ENCODE assay signal across 9 mouse cellular contexts in genomic region chr19:46991145-46991544, GRCm38 (mm10). TPM values are rescaled to one million over a fixed set of nuclear protein-coding genes. Genes with fewer than 3 reads are reported as not detected.
DNase-seq lines count a peak whose midpoint lies in the region; ATAC-seq lines count a peak whose summit lies in the region.
"Had no signal": no experiment of that assay in that cellular context is flagged by ENCODE, and none has a peak within 500 bp of the region (broad histone marks: within the 10 kb centered on the region; RNA-seq: fewer than 3 reads in every experiment).

No protein-coding gene starts in this region.

- H3K9ac ChIP-seq in heart, embryonic 11.5 days (ENCODE audit: low read depth, low read length): no peak overlapping the region
- no peak overlapping the region for H3K9ac ChIP-seq in heart, embryonic 12.5 days

- no peak overlapping the region for H3K4me3 ChIP-seq in heart, embryonic 11.5 days (ENCODE audit: low read depth, low read length)
- no peak overlapping the region for H3K4me3 ChIP-seq in embryonic facial prominence, embryonic 10.5 days
- no peak overlapping the region for H3K4me3 ChIP-seq in heart, embryonic 12.5 days

- peak; percentile 95 for DNase-seq in heart, adult 11 months
- peak; percentile 85 to 89 for DNase-seq in adrenal gland, postnatal 36 days
- DNase-seq in embryonic facial prominence, embryonic 10.5 days (ENCODE audit: low spot score): peak; percentile 83
- peak; percentile 44 for DNase-seq in layer of hippocampus, adult 9-11 months
- DNase-seq in spleen, adult 12 weeks (ENCODE audit: low spot score): peak; percentile 77

- no peaks in the 10 kb centered on the region for H3K9me3 ChIP-seq in heart, embryonic 11.5 days (replicated peaks; ENCODE audit: control insufficient read depth, low read length)
- no peaks in the 10 kb centered on the region for H3K9me3 ChIP-seq in embryonic facial prominence, embryonic 10.5 days
- H3K9me3 ChIP-seq in heart, embryonic 12.5 days (replicated peaks): no peaks in the 10 kb centered on the region
- H3K9me3 ChIP-seq: megakaryocyte, embryonic 14.5 days had no signal

- no peaks in the 10 kb centered on the region for H3K27me3 ChIP-seq in heart, embryonic 11.5 days (ENCODE audit: control insufficient read depth, insufficient read depth, low read length)
- H3K27me3 ChIP-seq in embryonic facial prominence, embryonic 10.5 days (replicated peaks; ENCODE audit: low read depth, poor library complexity, severe bottlenecking): no peaks in the 10 kb centered on the region
- no peaks in the 10 kb centered on the region for H3K27me3 ChIP-seq in heart, embryonic 12.5 days (replicated peaks)

- H3K36me3 ChIP-seq in heart, embryonic 11.5 days (ENCODE audit: control insufficient read depth, insufficient read depth, low read length): no peaks in the 10 kb centered on the region
- no peaks in the 10 kb centered on the region for H3K36me3 ChIP-seq in embryonic facial prominence, embryonic 10.5 days (replicated peaks)
- H3K36me3 ChIP-seq in heart, embryonic 12.5 days: no peaks in the 10 kb centered on the region

- H3K4me2 ChIP-seq in heart, embryonic 11.5 days: no peak overlapping the region
- no peak overlapping the region for H3K4me2 ChIP-seq in heart, embryonic 12.5 days

- H3K27ac ChIP-seq in heart, embryonic 11.5 days (ENCODE audit: low read depth, low read length): no peak overlapping the region
- H3K27ac ChIP-seq in embryonic facial prominence, embryonic 10.5 days (replicated peaks): no peak overlapping the region
- no peak overlapping the region for H3K27ac ChIP-seq in heart, embryonic 12.5 days (ENCODE audit: poor library complexity, severe bottlenecking)

- peaks cover 9% of the 10 kb centered on the region for H3K4me1 ChIP-seq in heart, embryonic 11.5 days (ENCODE audit: control insufficient read depth, insufficient read depth, low read length)
- peaks cover 28% of the 10 kb centered on the region for H3K4me1 ChIP-seq in embryonic facial prominence, embryonic 10.5 days
- peaks cover 20% of the 10 kb centered on the region for H3K4me1 ChIP-seq in heart, embryonic 12.5 days (replicated peaks)

- ATAC-seq in heart, embryonic 11.5 days (replicated peaks; ENCODE audit: insufficient number of reproducible peaks, low FRiP score, low TSS enrichment): no peak
- ATAC-seq in heart, embryonic 12.5 days (ENCODE audit: insufficient number of reproducible peaks, low FRiP score): 0 out of 2 replicates have a peak, but pooled peaks have one; percentile 38
- peak; percentile 65 for ATAC-seq in megakaryocyte progenitor cell, adult 5-6 weeks (replicated peaks; ENCODE audit: poor library complexity)

- 9% methylated on average over 5 of the region's 5 CpGs for WGBS in heart, embryonic 11.5 days (ENCODE audit: insufficient replicate concordance)
- WGBS in embryonic facial prominence, embryonic 10.5 days: 15% methylated on average over 5 of the region's 5 CpGs
- WGBS in heart, embryonic 12.5 days: 16% methylated on average over 5 of the region's 5 CpGs

RNA-seq across cellular contexts. Expression of gene Ina, which starts 23.4 kb away (rescaled TPM):
- 0.43 and 0.73 TPM in 2 replicates for polyA plus RNA-seq in heart, embryonic 11.5 days (2014; fragmentation: Nextera tagmentation; extraction: Ambion mirVana)
- total RNA-seq in adrenal gland, postnatal 36 days (2021): 1 to 10 TPM; 4.0 to 5.9 TPM
- 24.3 and 28.3 TPM in 2 replicates for polyA plus RNA-seq in embryonic facial prominence, embryonic 10.5 days (2016; fragmentation: Nextera tagmentation; extraction: Ambion mirVana)
- 0.24 and 0.86 TPM in 2 replicates for polyA plus RNA-seq in heart, embryonic 12.5 days (2016; fragmentation: Nextera tagmentation; extraction: Ambion mirVana)
- 0.22 TPM in 1 of 2 replicates, not detected in the other for total RNA-seq in megakaryocyte progenitor cell, adult 5-6 weeks (2015)
- total RNA-seq in megakaryocyte progenitor cell, adult 5-6 weeks (2017): not detected in 2 replicates

RNA-seq across cellular contexts. Expression of gene Nt5c2, which starts 23.8 kb away (rescaled TPM):
- 80.7 and 82.3 TPM in 2 replicates for polyA plus RNA-seq in heart, embryonic 11.5 days (2014; fragmentation: Nextera tagmentation; extraction: Ambion mirVana)
- total RNA-seq in adrenal gland, postnatal 36 days (2021): 10 to 100 TPM; 63.2 to 65.2 TPM
- 73.7 and 74.1 TPM in 2 replicates for polyA plus RNA-seq in embryonic facial prominence, embryonic 10.5 days (2016; fragmentation: Nextera tagmentation; extraction: Ambion mirVana)
- polyA plus RNA-seq in heart, embryonic 12.5 days (2016; fragmentation: Nextera tagmentation; extraction: Ambion mirVana): 108 and 111 TPM in 2 replicates
- total RNA-seq in megakaryocyte progenitor cell, adult 5-6 weeks (2015): 52.5 and 59.4 TPM in 2 replicates
- total RNA-seq in megakaryocyte progenitor cell, adult 5-6 weeks (2017): 79.3 and 80.0 TPM in 2 replicates

RNA-seq across cellular contexts. Expression of gene Pcgf6, which starts 59.6 kb away (rescaled TPM):
- 12.7 and 14.9 TPM in 2 replicates for polyA plus RNA-seq in heart, embryonic 11.5 days (2014; fragmentation: Nextera tagmentation; extraction: Ambion mirVana)
- 10 to 100 TPM in 1 of 2 experiments, 1 to 10 TPM in 1; 9.1 to 11.9 TPM for total RNA-seq in adrenal gland, postnatal 36 days (2021)
- 36.1 and 36.5 TPM in 2 replicates for polyA plus RNA-seq in embryonic facial prominence, embryonic 10.5 days (2016; fragmentation: Nextera tagmentation; extraction: Ambion mirVana)
- polyA plus RNA-seq in heart, embryonic 12.5 days (2016; fragmentation: Nextera tagmentation; extraction: Ambion mirVana): 12.9 and 14.5 TPM in 2 replicates
- 22.8 and 29.0 TPM in 2 replicates for total RNA-seq in megakaryocyte progenitor cell, adult 5-6 weeks (2015)
- 9.1 and 14.2 TPM in 2 replicates for total RNA-seq in megakaryocyte progenitor cell, adult 5-6 weeks (2017)

Comparison
In these comparisons a context has a peak if more than half of its experiments do, and no peak if none do; other contexts are left out.
1. DNase-seq: peak in every context shown above with its lines; median percentile 95 in heart, adult 11 months; 87 in adrenal gland, postnatal 36 days; 83 in embryonic facial prominence, embryonic 10.5 days; 77 in spleen, adult 12 weeks; 44 in layer of hippocampus, adult 9-11 months.
2. RNA of gene Ina, which starts 23.4 kb away (polyA plus RNA-seq): 24.3 to 28.3 TPM in embryonic facial prominence, embryonic 10.5 days; 0.24 to 0.86 TPM in heart, embryonic 12.5 days and 0.43 to 0.73 TPM in heart, embryonic 11.5 days; every median in the first group is over 10 times any median in the second.